Mouse (Mus musculus): ENCODE results near the gene Wdr46.
"Not testable (repeated sequence)": the region's sequence is repeated elsewhere in the genome, so short reads cannot be mapped to it uniquely, and the experiment has no call there.

The Wdr46 gene

DNA sequence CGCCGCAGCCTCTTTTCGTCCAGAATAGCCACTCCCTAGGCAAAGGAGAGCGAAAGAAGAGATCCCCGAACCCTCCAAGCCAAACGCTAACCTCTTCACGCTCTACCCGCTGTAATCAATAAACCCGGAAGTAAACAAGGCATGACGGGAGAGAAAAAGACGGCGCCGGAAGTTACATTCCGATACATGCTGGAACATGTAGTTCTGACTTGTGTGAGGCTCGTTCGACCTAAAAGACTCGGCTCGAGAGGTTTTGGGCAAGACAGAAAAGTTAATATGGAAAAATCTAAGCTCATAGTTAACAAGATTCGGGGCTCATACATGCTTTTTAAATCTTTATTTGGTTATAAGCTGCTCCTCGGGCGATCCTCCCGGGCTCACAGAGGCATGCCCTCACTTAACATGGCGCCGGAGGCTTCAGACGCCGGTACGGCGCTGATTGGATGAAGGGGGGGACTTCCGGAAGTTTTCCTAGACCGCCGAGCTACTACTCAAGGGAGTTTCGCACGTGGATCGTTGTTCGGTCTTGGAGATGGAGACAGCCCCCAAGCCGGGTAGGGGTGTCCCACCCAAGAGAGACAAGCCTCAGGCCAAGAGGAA, at the start of gene Wdr46, which contains the start of gene Pfdn6:
Gene Wdr46 (plus strand): TSS at position 455 of the 600 bp plus-strand sequence.
Gene Pfdn6 (minus strand): TSS at position 138 of the 600 bp plus-strand sequence.
- DNase-seq (ENCODE audit: low spot score in 2 of 2): peak; percentile 77 to 86

- no peak for DNase-seq (ENCODE audit: low spot score in 2 of 2)
Measured at GRCm38 (mm10) chr17:33891357-33891756, 49.1 kb upstream of the Wdr46 start.

DNA sequence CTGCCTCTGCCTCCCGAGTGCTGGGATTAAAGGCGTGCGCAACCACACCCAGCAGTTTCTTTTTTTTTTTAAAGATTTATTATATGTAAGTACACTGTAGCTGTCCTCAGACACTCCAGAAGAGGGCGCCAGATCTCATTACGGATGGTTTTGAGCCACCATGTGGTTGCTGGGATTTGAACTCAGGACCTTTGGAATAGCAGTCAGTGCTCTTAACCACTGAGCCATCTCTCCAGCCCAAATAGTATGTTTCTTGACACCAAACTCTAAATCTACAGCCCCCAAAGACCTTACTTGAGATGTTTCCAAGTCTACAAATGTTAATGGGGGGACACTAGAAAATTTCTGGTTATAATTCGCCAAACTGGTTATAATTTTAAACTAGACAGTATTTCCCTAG, 48.6 kb upstream of the Wdr46 start:
- not testable (repeated sequence) for DNase-seq (ENCODE audit: low spot score in 2 of 2)

DNA sequence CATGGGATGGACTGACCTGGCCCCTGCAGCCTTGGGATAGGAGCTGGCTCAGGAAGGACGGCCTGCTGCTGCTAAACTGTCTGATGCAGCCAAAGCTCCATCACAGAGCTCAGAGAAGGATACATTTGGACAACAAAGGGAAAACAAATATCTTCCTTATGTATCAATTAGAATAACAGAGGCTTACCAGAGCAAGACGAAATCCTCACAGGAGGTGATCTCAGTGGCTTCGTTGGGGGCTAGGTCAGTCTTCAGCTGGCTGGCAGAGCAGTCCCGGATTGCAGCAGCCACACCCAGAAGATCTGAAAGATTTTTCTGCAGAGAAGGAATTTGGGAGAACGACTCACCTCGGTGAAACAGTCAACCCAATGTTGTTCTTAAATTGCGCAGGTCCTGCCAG, 48.0 kb upstream of the Wdr46 start:
- no peak for DNase-seq (ENCODE audit: low spot score in 2 of 2)

DNA sequence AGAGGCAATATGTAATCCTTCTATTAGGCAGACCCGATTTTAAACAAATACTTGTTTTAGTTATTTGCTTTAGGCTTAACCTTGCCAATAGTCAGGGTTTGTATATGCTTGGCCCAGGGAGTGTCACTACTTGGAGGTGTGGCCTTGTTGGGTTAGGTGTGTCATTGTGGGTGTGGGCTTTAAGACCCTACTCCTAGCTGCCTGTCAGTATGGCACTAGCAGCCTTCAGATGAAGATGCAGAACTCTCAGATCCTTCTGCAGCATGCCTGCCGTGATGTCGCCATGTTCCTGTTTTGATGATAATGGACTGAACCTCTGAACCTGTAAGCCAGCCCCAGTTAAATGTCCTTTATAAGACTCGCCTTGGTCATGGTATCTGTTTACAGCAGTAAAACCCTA, 47.4 kb upstream of the Wdr46 start:
- not testable (repeated sequence) for DNase-seq (ENCODE audit: low spot score in 2 of 2)

DNA sequence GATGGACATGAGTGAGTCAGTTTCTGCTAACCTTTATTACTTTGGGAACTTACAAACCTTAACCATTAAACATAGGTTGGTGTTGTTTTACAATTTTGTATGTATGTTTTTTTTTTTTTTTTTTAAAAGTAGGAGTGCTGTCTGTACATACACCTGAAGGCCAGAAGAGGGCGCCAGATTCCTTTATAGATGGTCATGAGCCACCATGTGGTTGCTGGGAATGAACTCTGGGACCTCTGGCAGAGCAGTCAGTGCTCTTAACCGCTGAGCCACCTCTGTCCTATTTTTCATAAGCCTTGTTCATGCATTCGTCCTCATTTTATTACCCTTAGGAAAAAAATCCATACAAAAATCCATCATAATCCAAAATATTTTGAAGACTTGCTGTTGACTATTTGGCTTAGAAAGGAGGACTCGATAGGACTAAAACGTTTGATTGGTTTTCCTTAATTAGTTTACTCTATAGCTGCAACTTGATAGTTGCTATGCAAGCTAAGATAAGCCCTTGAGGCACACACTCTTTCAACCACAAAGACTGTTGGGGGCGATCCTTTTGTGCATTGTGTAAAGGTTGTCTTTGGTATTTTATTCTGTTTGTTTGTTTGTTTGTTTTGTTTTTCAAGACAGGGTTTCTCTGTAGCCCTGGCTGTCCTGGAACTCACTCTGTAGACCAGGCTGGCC, 43.2 kb upstream of the Wdr46 start:
- DNase-seq (ENCODE audit: low spot score in 2 of 2): no peak

DNA sequence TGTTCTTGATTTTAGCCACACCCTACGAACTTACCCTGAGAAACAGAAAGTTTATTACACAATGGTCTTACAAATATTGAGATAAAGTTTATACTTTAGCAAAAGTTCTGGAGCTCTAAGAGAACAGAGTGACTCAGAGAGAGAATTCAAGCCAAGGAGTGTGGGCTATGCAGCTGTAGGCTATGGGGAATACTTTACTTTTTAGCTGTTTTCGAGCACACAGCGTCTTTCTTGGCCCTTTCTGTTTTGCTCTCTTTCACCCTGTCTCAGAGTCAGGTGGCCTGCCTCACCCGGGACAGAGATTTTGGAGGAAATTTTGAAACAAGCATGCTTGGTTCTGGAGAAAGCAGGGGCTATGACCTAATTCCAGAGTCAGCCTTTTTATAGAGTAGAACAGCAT, 42.3 kb upstream of the Wdr46 start:
- DNase-seq (ENCODE audit: low spot score in 2 of 2): not testable (repeated sequence)

DNA sequence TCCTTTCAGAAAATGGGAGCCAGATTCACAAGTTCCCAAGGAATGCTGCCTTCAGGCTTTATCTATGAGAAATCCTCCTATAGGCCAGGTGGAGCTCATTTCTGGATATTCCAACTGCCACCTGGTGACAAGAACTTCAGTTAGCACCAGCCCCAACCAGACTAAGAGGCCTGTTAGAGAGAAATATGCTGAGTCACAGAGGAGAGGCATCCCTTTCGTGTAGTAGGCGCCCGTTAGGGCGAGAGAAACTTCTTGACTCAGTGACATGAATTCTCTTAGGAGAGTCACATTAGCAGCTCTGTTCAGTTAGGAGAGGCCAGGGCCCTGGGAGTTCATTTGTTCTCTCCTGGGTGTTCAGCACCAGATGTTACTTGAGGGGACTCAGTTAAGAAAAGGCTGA, 40.8 kb upstream of the Wdr46 start:
- no peak for DNase-seq (ENCODE audit: low spot score in 2 of 2)

DNA sequence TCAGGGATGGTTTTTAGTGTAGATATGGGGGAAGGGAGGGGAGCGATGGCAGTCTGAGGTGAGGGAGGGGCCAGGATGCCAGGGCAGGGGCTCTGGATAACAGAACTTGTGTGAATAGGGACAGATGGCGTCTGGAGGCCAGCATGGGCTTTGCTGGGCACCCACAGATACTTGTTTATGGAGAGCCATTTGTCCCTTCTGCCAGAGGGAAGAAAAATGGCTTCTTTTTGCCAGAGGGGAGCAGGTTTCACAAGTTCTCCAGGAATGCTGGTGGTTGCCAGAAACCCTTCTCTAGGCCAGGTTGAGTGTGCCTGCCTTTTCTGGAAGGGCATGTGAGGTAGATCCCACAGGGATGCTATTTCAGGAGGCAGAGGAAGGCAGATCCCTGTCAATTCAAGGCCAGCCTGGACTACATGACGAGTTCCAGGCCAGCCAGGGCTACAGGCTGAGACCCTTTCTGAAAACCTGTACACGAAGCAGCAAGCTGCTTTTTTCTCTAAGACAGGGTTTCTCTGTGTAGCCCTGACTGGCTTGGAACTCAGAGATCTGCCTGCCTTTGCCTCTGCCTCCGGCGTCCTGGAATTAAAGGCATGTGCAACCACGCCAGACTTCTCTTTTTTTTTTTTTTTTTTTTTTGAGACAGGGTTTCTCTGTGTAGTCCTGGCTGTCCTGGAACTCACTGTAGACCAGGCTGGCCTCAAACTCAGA, 40.0 kb upstream of the Wdr46 start:
- no peak for DNase-seq (ENCODE audit: low spot score in 2 of 2)

GRCm38 (mm10) chr17:33900989-33901314, 39.5 kb upstream of the Wdr46 start:
- DNase-seq (ENCODE audit: low spot score in 2 of 2): no peak

- DNase-seq (ENCODE audit: low spot score in 2 of 2): no peak
Measured at GRCm38 (mm10) chr17:33901653-33902052, 38.8 kb upstream of the Wdr46 start.

GRCm38 (mm10) chr17:33902079-33902478, 38.4 kb upstream of the Wdr46 start:
- DNase-seq (ENCODE audit: low spot score in 2 of 2): no peak

- DNase-seq (ENCODE audit: low spot score in 2 of 2): no peak
Measured at GRCm38 (mm10) chr17:33902491-33902890, 38.0 kb upstream of the Wdr46 start.

DNA sequence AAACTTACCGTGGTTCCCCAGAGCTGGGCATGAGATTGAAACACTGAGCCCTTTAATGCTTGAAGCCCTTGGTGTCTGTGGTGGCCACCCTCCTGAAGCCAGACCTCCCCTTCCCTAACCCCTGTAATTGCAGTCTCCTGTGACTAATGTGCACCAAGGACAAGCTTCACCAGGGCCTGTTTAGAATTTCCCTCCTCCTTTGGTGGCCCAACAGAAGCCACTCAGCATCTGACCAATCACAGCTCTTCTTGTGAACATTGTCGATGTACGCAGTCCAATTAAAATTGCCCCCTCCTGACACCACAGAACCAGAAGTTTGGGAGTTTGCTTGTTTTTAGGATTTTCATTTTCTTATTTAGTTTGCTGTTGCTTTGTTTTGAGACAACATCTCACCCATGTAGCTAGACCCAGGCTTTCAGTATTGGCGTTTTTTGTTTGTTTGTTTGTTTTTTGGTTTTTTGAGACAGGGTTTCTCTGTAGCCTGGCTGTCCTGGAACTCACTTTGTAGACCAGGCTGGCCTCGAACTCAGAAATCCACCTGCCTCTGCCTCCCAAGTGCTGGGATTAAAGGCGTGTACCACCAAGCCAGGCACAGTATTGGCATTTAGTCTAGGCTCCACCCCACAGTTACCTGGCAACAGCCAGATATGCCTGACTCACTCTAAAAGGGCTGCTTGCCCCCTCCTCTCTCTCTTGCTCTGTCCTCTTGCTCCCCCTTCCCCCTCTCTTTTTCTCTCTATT, 36.4 kb upstream of the Wdr46 start:
- not testable (repeated sequence) for DNase-seq (ENCODE audit: low spot score in 2 of 2)

GRCm38 (mm10) chr17:33904835-33905234, 35.6 kb upstream of the Wdr46 start, which contains the start of gene Platr17:
Platr17 (plus strand) TSS chr17:33905135.
- DNase-seq (ENCODE audit: low spot score in 2 of 2): not testable (repeated sequence)

DNA sequence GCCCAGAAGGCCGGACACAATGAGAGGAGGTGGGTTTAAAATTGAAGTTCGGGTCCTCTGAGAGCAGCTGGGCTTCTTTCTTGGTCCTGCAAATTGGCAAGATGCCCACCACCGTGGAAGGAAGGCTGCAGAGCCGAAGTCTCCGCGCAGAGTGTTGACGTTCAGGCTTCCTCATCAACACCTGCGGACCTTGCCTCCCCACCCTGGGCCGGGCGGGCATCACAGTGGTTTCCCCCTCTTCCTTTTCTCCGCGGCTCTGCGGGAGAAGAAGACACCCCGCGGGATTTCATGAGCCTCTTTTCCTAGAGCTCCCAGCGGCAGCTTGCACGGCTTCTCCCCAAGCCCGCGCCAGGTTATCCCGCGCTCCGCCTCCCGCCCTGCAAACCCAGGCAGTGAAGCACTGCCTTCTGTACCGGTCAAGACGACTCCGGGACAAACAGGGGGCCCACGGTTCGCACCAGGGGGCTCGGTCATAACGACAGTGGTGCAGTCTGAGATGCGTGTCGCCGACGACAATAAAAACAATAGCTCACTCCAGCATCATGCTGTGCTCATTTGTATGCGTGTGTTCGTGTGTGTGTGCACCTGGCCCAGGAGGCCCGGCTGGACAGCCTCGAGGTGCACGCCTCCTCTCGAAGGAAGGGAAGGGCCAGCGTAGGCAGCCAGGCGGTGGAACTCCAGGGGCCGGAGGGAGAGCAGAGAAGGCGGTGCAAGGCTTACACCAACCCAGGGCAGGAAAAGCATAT, 32.0 kb upstream of the Wdr46 start:
- peak in 1 of 2 experiments; percentile 59 for DNase-seq (ENCODE audit: low spot score in 2 of 2)

DNA sequence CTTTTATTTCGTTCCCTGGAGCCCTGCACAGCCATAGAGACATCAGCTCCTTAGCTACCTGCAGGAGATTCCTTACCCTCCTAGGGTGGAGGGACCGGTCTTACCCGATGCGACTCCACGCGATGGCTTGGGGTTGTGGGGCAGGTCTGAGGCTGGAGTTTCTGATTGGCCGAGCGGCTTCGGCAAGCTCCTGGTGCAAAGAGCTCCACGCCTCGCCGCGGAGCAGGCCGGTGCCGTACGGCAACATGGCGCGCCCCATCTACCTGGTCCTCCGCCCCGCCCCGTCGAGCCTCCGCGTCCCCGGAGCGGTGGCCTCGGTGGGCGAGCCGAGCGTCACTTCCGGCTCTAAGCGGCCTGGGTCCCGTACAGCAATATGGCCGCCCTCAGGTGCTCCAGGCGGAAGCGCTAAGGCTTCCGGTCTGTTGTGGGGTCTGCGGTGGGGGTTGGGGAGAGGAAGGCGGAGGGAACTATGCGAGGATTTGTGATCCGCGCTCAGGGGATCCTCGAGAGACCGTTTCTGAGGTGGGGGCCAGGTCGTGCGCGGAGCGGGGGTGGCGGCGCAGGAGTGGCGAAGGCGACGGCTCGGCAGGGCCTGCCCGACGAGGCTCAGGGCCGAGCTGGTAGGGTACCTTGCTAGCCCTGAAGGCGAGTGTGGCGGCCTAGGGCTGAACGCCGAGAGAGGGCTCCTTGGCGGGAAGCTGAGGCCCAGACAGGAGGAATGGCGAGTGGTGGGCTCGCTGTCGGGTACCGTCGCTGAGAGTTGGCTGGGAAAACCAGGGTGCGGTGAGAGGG, 31.2 kb upstream of the Wdr46 start, which contains the start of gene Daxx:
Gene Daxx (plus strand): TSS at position 338 of the 792 bp plus-strand sequence.
- DNase-seq (ENCODE audit: low spot score in 2 of 2): peak; percentile 98 to 99

- DNase-seq (ENCODE audit: low spot score in 2 of 2): peak in 1 of 2 experiments; percentile 63
Measured at GRCm38 (mm10) chr17:33909869-33910250, 30.6 kb upstream of the Wdr46 start.

GRCm38 (mm10) chr17:33910346-33911051, 30.0 kb upstream of the Wdr46 start:
- no peak for DNase-seq (ENCODE audit: low spot score in 2 of 2)
